Mouse (Mus musculus): ENCODE measurements around the gene Jagn1.

The Jagn1 gene

GRCm38 (mm10) chr6:113442442-113443090 lies at the start of gene Jagn1:
Jagn1 (plus strand) TSS chr6:113442569.
- DNase-seq (ENCODE audit: low spot score), result peak; percentile 90

- DNase-seq (ENCODE audit: low spot score), result no peak
These were observed 48.4 kb upstream of the Jagn1 start for GRCm38 (mm10) chr6:113393951-113394350.

DNA sequence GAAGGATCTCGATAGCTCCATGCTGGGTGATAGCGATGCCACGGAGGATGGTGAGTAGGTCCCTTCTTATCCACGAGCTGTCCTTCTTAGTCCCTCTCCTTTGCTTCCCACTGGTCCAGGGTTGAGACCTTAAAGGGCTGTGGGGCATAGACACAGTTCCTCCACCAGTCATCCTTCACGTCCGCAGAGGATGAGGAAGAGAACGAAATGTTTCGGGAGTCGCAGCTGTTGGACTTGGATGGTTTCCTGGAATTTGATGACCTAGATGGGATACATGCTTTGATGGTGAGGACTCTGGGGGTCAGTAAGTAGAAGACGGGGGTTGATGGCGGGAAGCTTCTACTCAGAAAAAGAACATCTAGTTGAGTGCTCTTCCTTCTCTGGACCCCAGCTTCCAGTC lies 47.6 kb upstream of the Jagn1 start:
- no peak for DNase-seq (ENCODE audit: low spot score)

DNA sequence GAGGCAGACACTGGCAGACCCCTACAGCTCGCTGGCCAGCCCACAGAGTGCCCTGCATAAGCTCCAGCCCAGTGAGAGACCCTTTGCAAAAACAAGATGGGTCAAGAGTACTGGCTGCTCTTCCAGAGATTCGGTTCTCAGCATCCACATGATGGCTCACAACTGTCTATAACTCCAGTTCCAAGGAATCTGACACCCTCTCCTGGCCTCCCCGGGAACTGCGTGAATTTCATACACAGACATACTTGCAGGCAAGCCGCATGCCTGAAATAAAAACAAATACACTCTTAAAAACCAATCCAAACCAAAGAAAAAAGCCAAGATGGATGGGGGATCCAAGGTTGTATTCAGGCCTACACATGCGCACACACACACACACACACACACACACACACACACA lies 46.9 kb upstream of the Jagn1 start:
- DNase-seq (ENCODE audit: low spot score), result no peak

DNA sequence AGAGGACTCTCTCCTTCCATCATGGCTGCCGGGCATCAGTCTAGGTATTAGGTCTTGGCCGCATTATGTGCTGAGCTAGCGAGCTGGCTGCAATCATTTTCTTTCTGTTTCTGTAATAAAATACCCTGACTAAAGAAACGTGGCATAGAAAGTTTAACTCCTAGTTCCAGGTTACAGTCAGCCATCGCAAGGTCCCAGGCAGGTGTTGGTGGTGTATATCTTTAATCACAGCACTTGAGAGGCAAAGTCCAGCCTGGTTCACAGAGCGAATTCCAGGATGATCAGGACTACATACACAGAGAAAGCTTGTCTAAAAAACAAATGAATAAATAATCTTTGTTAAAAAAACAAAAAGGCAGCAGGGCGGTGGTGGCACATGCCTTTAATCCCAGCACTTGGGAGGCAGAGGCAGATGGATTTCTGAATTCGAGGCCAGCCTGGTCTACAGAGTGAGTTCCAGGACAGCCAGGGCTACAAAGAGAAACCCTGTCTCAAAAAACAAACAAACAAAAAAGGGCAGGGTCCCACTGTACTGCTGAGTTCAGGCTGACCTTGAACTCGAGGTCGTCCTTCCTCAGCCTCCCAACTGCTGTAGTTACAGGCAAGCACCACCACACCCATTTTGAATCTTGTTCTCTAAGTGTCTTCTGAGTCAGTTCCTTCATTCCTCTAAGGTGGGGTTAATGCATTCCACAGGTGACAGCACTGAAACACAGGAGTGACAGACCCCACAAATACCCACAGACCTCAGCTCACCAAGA lies 45.9 kb upstream of the Jagn1 start:
- DNase-seq (ENCODE audit: low spot score), result no peak

- no peak for DNase-seq (ENCODE audit: low spot score)
These were observed 40.3 kb upstream of the Jagn1 start for GRCm38 (mm10) chr6:113402094-113402493.

- DNase-seq (ENCODE audit: low spot score), result no peak
These were observed 37.5 kb upstream of the Jagn1 start for GRCm38 (mm10) chr6:113404649-113405448.

DNA sequence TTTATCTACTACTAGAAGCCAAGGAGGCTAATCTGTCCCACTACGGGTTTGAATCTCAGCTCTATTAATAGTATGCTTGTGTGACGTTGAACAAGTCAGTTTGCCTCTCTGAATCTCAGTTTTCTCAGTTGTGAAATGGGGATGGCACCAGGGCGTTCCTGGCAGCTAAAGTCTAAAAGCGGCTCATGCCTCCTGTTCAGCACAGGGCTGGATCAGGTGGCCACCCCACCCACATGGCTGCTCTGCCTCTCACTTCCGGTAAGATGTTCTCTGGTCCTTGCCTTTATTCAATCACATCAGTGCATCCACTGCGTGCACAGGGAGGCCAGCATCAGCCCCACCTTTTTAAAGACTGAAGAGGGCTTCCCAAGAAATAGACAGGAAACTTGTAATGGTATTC lies 36.9 kb upstream of the Jagn1 start:
- no peak for DNase-seq (ENCODE audit: low spot score)

- no peak for DNase-seq (ENCODE audit: low spot score)
These were observed 35.7 kb upstream of the Jagn1 start for GRCm38 (mm10) chr6:113406683-113407082.

- no peak for DNase-seq (ENCODE audit: low spot score)
These were observed 32.4 kb upstream of the Jagn1 start for GRCm38 (mm10) chr6:113410001-113410400.

- no peak for DNase-seq (ENCODE audit: low spot score)
These were observed 26.0 kb upstream of the Jagn1 start for GRCm38 (mm10) chr6:113416416-113416815.

GRCm38 (mm10) chr6:113418441-113419198 lies 23.7 kb upstream of the Jagn1 start:
- DNase-seq (ENCODE audit: low spot score), result peak; percentile 14

GRCm38 (mm10) chr6:113419199-113419587 lies 23.2 kb upstream of the Jagn1 start, which contains the start of gene Rpusd3:
Rpusd3 (minus strand) TSS chr6:113419340.
- DNase-seq (ENCODE audit: low spot score), result peak; percentile 100

DNA sequence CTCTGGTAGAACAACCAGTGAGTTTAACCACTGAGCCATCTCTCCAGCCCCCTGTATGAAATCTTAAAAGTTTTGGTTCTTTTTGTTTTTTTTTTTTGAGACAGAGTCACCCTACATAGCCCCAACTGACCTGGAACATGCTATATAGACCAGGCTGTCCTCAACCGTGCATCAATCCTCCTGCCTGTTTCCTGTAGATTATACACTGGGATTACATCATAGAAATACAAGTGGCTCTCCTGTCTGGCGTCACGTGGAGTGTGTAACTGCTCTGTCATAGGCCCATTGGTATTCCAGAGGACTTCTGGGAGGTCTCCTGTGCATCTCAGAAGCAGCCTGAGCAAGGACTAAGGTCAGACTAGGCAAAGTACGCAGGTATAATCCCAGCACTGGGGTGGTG lies 19.4 kb upstream of the Jagn1 start:
- no peak for DNase-seq (ENCODE audit: low spot score)

DNA sequence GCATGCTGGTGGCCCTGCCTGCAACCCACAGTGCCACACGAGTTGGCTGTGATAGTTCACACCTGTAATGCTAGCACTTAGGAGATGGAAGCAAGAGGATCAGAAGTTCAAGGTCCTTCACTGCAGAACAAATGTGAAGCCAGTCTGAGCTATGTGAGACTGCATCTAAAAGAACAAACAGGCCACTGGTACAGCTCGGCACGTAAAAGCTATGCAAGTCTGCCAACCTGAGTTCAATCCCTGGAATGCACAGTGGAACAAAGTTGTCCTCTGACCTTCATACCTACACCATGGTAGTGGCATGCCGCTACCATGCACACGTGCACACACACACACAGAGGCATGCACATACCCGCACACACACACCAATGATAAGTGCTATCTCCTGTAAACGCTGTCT lies 18.2 kb upstream of the Jagn1 start:
- DNase-seq (ENCODE audit: low spot score), result no peak

GRCm38 (mm10) chr6:113426696-113427095 lies 15.7 kb upstream of the Jagn1 start:
- no peak for DNase-seq (ENCODE audit: low spot score)

DNA sequence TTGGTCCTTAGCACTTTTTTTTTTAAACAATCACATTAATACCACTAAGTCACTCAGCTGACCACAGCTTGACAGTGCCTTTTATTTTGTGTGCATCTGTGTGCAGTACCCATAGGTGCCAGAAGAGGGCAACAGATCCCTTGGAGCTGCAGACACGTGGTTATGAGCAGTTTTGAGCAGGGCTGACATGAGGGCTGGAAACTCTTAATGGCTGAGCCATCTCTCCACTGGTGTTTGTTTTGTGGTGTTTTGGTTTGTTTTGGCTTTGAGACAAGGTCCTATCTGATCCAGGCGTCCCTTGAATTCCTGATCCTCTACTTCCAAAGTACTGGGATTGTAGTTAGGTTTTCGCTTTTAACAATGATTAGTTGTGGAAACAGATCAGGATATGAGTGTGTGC lies 15.0 kb upstream of the Jagn1 start:
- DNase-seq (ENCODE audit: low spot score), result peak; percentile 39

DNA sequence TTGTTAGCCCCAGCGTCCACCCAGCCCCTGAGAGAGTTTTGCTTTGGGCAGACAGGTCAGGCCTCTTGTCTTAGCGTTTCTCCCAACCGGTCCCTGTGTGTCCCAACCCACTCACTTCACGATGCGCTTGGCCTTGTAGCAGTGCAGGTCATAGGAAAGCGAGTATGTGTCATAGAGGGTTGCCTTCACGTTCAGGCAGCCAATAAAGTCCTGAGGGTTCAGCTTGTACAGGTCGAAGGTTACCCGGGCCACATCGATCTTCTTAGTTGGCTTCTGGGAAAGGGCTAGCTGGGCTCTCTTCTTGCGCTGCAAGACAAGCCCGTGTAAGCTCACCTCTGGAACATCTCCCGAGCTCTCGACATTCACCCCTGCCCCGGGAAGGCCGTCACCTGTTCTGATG lies 14.4 kb upstream of the Jagn1 start:
- no peak for DNase-seq (ENCODE audit: low spot score)

- DNase-seq (ENCODE audit: low spot score), result no peak
These were observed 12.4 kb upstream of the Jagn1 start for GRCm38 (mm10) chr6:113429965-113430364.

DNA sequence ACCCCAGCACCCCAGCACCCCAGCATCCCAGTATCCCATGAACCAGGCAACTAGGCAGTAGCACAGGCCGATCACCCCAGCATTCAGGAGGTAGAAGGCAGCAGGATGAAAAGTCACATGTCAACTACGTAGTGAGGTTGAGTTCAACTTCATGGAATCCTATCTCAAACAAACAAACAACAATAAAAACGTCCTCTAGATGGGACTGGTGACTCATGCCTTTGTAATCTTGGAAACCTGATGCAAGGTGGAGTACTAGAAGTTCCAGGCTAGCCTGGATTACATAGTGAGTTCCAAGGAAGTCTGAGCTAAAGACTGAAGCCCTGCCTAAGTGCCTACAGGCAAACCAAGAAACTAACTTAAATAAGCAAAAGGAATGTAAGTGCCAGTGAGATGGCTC lies 11.5 kb upstream of the Jagn1 start:
- no peak for DNase-seq (ENCODE audit: low spot score)

GRCm38 (mm10) chr6:113431801-113432200 lies 10.6 kb upstream of the Jagn1 start:
- no peak for DNase-seq (ENCODE audit: low spot score)

DNA sequence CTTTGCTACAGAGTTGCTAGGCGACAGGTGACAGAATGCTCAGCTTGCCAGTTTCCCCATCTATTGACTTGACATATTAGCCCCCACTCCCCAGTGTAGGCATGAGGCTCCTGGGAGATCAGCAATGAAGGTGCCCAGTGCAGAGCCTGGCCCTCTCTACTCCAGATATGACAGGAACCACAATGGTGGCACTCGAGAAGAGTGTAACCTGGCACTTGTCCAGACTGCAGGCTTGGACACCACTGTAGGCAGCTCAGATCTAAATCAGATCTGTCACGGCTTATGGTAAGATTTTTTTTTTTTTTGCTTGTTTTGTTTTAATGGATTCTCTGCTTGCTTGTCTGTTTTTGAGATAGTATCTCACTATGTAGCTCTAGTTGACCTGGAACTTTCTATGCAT lies 8.7 kb upstream of the Jagn1 start:
- DNase-seq (ENCODE audit: low spot score), result no peak
